Mouse (Mus musculus): ENCODE data around the gene Ppp2r2c.

DNA sequence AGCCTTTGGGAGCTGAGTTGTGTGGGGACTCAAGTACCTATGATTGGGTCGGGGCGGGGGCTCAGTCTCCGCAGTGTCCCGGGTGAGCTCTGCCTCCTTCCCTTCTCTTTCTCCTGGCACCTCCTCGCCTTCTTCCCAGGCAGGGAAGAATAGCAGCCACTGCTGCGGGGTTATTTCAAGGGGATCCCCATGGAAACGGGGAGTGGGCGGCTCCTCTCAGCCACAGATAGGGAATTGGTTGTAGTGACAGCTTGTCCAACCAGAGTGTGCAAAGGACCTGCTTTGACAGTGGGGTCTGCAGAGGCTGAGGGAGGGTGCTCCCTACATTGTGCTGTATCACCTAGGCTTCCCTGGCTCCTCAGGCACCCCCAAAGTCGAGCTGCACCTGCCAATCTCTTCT, 22.5 kb downstream of the Ppp2r2c start:
- no peak for TF ChIP-seq GATA1 (IDR thresholded peaks at IDR 0.05; ENCODE audit: borderline replicate concordance, low read length)
- no peak for TF ChIP-seq CTCF (IDR thresholded peaks at IDR 0.05; ENCODE audit: low read depth, low read length)
- TF ChIP-seq POLR2AphosphoS5 (IDR thresholded peaks at IDR 0.05; ENCODE audit: insufficient replicate concordance, low read depth, low read length): no peak
- no peak for TF ChIP-seq TAL1 (conservative IDR thresholded peaks at IDR 0.05; ENCODE audit: low read depth, low read length)
